Mouse (Mus musculus) lung, postnatal 25 days (tissue): ENCODE measurements around the gene Zfp1.

Experiments used
- DNase-seq: peaks from one replicate; pipeline ENCODE4 v3.0.0; 2022; ENCODE audit warnings: low spot score

Zfp1 gene

DNA sequence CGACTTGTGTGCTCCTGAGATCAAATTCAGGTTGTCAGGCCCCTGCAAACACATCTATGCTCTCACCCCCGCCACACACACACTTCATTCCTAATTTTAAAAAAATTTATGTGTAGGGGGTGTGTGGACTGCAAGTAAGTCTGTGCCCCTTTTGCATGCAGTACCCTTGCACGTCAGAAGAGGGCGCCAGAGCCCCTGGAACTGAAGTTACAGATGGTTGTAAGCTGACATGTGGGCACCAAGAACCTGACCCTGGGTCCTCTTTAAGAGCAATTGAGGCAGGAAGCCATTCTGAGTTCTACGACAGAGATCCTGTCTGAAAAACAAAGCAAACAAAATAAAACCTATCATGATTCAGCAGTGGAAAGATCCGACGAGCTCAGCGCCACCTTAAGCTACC lies 33.0 kb downstream of the Zfp1 start:
- DNase-seq, result no peak

DNA sequence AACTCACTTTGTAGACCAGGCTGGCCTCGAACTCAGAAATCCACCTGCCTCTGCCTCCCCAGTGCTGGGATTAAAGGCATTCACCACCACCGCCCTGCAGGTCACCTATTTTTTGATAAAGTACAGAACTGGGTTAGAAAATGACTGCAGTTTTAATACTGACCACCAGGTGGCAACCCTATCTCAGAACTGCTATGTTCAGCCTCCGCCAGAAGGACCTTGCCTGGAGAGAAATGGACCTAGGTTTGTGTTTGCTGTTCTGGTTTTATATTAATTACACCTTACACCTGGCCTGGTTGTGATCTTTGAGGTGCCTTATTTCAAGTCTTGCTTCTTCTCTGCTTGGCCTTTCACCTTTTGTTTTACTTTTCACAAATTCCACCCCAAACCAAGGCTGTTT lies 34.9 kb downstream of the Zfp1 start:
- peak; percentile 75 for DNase-seq

DNA sequence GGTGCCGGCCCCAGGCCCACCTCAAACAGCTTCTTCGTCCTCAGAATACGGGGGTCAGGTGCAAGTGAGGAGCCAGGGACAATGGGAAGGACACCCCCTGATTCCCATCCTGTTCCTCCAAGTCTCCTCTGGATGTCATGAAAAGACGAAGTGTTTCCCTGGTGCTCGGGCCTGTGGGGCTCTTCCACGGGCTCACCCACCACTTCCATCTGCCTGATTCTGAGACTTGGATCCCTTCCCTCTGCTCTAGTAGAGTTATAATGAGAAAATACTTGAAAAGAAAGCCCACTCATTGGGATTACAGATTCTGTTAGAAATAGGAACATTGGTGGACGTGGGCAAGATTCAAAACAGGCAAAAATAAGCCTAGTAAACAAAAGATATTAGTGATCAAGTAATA lies 35.6 kb downstream of the Zfp1 start:
- no peak for DNase-seq

DNA sequence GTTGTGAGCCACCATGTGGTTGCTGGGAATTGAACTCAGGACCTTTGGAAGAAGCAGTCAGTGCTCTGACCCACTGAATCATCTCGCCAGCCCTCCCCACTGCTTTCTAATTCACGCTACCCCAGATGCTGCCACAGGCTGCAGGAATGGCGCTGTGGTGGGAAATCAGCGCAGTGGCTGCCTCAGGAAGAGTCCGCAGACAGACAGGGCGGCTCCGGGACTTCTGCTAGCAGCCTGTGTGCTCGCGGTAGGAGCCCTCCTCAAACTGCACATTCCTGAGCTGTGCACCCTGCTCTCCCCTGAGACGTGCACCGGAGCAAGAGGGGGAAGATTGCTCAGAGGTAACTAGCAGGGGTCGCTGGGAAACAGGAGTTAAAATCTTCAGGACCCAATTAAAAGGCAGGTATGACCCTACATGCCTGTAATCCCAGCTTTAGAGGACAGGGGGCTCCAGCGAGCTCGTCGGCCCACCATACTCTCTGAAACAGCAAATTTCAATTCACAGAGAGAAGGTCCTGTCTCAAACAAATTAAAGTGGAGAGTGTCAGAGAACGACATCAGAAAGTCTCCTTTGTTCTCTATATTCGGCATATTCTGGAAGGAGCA lies 37.3 kb downstream of the Zfp1 start:
- DNase-seq, result no peak

DNA sequence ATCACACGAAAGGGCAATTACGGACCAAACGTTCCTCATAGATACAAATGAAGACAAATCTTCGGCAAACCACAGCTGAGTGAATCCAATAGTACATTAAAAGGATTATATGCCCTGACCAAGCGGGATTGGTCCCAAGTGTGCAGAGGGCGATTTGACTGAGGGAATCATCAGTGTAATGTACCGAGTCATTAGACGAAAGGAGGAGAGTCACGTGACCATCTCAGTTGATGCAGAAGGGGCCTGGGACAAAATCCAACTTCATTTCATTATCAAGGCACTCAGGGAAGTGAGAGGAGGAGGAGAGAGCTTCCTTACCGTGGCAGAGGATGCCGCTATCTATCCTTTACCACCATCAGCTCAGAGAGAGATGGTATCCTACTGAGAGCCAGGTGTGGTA lies 38.0 kb downstream of the Zfp1 start:
- DNase-seq, result no peak

- DNase-seq, result no peak
Observed at GRCm38 (mm10) chr8:111682521-111682920, 39.3 kb downstream of the Zfp1 start.

- no peak for DNase-seq
Observed at GRCm38 (mm10) chr8:111686881-111687280, 43.7 kb downstream of the Zfp1 start.

DNA sequence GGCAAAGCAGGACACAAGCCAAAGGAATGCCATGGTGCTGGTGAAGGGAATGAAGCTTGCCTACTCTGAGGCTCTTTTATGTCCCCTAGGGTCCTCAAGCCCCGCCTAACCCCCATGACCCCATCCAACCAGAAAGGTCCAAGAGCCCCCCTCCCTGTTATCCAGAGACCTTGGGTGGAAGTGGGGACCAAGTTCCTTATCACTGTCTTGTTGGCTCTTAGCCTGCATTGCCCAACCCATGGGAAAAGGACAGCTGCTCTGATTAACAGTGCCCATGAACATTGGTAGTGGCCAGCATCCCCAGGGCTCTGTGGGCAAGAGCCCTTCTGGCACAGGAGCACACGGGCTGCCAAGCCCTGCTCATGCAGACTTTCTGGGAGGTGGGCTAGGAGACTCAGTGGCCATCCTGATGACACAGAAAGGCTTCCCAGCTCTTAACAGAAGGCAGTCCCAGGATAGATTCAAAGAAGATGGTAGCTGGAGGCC lies 47.8 kb downstream of the Zfp1 start, which contains the start of gene Ctrb1:
Gene Ctrb1, minus strand, starts transcription at position 51 of the 486 bp plus-strand sequence.
- DNase-seq, result no peak

GRCm38 (mm10) chr8:111693261-111693741 lies 50.1 kb downstream of the Zfp1 start:
- DNase-seq, result no peak

DNA sequence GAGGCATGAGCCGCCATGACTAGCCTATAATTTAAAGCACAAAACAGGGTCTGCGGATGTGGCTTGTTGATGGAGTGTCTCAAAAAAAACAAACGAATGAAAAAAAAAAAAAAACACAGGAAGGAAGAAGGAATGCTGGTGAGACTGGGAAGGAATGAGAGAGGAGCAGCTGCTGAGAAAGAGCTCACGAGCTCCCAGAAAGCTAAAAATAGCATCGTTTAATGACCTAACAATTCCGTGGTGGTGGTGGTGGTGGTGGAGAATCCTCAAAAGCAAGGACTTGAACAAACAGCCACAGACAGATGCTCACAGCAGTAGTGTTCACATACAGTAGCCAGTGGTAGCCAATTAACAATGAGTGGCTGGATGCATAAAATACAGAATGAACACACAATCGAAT lies 52.2 kb downstream of the Zfp1 start:
- DNase-seq, result no peak

GRCm38 (mm10) chr8:111697655-111698054 lies 54.5 kb downstream of the Zfp1 start:
- no peak for DNase-seq

DNA sequence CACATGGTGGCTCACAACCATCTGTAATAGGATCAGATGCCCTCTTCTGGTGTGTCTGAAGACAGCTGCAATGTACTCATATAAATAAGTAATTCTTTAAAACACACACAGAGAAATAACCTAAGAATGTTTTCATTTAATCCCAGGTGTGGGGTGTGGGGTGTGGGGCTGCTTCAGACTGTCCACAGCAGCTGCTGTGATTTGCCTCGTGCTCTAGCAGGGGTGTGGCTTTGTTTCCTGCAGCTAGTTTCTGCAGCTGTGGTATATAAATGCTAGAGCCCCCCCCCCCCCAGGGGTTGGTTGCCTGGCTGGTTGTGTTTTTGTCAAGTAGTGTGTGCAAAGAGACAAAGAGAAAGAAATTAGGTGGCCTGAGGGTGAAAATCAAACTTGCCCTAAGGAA lies 55.8 kb downstream of the Zfp1 start:
- DNase-seq, result no peak

GRCm38 (mm10) chr8:111700201-111700600 lies 57.0 kb downstream of the Zfp1 start:
- DNase-seq, result no peak

DNA sequence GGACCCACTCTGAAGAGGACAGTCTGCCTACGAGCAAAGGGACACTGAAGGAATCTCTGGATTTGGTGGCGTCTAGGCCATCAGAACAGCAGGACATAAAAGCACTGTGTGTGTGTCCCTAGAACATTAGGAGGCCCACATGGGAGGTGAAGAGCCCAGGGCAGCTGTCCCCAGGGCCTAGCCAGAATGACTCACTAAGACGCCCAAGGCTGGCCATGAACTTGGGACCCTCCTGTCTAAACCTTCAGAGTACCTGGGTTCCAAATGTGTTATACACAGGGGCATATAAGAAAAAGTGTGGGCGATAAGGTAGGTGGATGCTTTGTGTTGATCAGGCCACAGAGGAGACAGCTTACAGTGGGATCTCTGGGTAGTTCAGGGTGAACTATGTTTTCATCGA lies 57.5 kb downstream of the Zfp1 start:
- no peak for DNase-seq

DNA sequence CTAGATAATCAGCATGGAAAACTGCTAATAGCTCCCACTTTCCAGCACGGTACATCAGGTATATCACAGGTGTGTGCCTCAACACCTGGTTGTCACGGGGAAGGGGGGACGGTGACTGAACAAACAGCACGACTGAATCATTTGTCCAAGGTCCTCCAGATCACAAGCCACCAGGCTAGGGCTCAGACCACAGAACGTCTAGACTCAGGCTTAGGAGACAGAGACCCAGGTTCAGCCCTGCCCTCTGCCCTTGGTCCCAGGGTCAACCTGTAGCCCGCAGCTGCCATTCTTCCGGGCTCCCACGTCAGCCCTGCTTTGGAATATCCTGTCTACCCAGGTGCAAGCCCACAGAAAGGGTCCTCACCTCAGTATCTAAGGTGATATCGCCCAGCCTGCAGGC lies 58.2 kb downstream of the Zfp1 start:
- no peak for DNase-seq

DNA sequence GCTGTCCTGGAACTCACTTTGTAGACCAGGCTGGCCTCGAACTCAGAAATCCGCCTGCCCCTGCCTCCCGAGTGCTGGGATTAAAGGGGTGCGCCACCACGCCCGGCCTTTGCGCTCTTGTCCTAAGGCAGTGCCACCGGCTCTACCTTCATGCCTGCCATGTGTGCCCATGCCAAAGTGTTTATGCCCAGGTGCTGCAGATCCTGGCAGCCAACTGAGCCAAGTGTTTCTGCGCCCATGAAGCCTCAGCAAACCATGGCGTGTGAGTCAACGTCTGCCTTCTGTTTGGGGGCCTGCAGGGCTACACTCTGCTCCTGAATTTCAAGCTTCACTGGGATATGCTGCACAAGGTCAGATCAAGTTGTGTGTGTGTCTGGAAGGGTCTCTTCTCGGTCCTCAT lies 61.4 kb downstream of the Zfp1 start:
- no peak for DNase-seq

DNA sequence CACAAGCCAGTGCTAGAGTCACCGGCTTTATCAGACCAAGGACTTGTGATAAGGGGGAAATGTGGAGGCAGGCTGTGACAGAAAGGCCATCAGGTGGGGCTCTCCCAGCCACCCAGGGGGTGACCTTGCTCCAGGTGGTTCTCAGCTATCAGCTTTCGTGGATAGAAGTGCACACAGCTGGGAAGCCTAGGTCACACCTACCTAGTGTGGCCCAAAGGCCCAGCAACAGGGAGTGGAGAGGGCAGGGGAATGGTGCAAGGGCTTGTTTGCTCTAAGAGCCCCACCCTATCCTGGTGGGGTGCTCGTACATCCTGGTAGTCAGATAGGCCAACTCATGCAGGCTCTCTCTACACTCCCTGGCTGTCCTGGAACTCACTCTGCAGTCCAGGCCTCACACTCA lies 62.0 kb downstream of the Zfp1 start:
- DNase-seq, result no peak

DNA sequence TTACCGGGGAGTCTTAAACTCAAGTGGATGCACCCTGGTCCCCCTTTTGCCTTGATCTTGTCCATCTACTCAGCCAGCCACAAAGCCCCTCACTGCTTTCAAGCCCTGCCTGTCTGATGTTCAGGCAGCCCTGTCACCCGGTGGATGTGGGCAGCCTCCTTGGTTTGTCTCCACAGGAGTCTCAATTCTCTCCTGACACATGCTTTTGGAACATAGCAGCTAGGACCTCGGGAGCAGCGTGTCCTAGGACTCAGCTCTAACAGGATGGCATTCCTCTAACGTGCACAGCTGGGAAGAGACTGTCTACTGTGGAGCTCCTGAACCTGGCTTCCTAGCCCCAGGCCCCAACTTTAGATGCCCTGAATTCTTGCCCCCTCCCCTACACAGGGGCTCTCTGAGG lies 62.5 kb downstream of the Zfp1 start:
- DNase-seq, result no peak

GRCm38 (mm10) chr8:111708265-111708664 lies 65.1 kb downstream of the Zfp1 start:
- no peak for DNase-seq

GRCm38 (mm10) chr8:111709223-111709622 lies 66.0 kb downstream of the Zfp1 start:
- no peak for DNase-seq

DNA sequence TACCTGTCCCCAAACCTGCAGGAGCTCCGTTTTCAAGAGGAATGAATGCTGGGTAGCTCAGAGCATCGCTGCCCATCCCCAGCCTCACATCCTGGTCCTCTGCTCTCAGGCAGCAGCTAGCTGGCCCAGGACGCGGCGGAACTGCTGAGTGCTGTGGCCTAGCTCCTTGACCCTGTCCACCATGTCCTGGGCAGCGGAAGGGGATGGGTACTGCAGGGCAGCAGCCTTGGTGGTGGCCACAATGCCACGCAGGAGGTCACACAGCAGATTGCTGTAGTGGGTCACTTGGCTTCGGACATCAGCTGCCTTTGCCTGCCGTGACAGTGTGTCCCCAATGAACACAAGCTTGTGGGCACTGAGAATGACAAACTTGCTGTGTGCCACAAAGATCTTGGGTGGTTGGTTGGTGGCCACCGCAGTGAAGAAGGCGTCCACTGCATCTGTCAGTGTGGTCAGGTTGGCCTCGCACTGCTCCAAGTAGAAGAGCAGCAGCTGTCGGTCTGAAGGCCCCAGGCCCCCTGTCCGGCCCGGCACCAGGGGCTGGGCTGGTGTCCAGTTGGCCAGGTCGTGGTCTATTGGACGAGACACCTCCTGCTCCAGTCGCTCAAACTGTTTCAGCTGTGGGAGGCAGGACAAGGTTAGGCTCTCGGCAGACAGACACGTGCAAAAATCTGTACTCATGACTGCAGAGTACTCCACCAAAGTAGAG lies 67.7 kb downstream of the Zfp1 start:
- no peak for DNase-seq

GRCm38 (mm10) chr8:111712135-111712534 lies 68.9 kb downstream of the Zfp1 start:
- DNase-seq, result no peak

- DNase-seq, result peak; percentile 64
Observed at GRCm38 (mm10) chr8:111712588-111712987, 69.4 kb downstream of the Zfp1 start.

DNA sequence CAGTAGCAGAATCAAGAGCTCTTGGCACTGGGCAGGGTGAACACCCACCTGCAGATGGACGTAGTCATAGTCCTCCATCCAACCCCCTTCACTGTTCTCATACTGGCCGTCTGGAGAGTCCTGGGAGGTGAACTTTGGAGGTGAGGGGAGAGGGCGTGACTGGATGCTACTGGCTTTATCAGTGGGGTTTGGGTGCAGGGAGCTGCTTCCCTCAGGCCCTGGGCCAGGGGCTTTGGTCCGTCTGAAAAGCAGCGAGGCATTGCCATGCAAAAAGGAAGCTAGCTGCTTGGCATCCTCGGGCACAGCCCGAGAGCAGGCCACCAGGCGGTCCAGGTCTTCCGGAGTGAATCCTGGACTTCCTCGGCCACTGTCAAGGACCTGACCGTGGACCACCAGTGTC lies 70.1 kb downstream of the Zfp1 start:
- no peak for DNase-seq
